Mouse (Mus musculus): ENCODE measurements around the gene Comtd1. TPM values are rescaled to one million over a fixed set of nuclear protein-coding genes. Genes with fewer than 3 reads are reported as not detected.

Gene Comtd1
- polyA plus RNA-seq, 1 experiment from 2014 or later: 39.0 TPM

GRCm38 (mm10) chr14:21854271-21854670, 5.5 kb upstream of the Comtd1 start:
- Histone ChIP-seq H3K27ac (ENCODE audit: low read length) (no peak overlapping the region), H3K4me3 (replicated peaks; ENCODE audit: low read length) (no peak overlapping the region), H3K9ac (ENCODE audit: low read length) (peak overlapping the region; percentile 54), H3K4me2 (ENCODE audit: low read depth, low read length) (peak overlapping the region; percentile 53; the same call in 1 of the 2 replicates), H3K27me3 (ENCODE audit: control insufficient read depth, insufficient read depth, low read length) (no peaks in the 10 kb centered on the region), H3K4me1 (ENCODE audit: control insufficient read depth, insufficient read depth, low read length) (peaks cover 16% of the 10 kb centered on the region; the same call in 1 of the 2 replicates), H3K36me3 (ENCODE audit: control insufficient read depth, insufficient read depth, low read length) (no peaks in the 10 kb centered on the region), H3K9me3 (replicated peaks; ENCODE audit: control insufficient read depth, low read length) (no peaks in the 10 kb centered on the region)
- 54% methylated on average over 9 of the region's 9 CpGs for WGBS
- ATAC-seq (ENCODE audit: insufficient read depth, low FRiP score): no peak; the same call in 1 of the 2 replicates

GRCm38 (mm10) chr14:21853456-21854109, 4.8 kb upstream of the Comtd1 start:
- Histone ChIP-seq H3K4me3 (replicated peaks; ENCODE audit: low read length) (peak overlapping the region; percentile 24), H3K9me3 (replicated peaks; ENCODE audit: control insufficient read depth, low read length) (no peaks in the 10 kb centered on the region), H3K9ac (ENCODE audit: low read length) (peak overlapping the region; percentile 54), H3K36me3 (ENCODE audit: control insufficient read depth, insufficient read depth, low read length) (no peaks in the 10 kb centered on the region), H3K4me1 (ENCODE audit: control insufficient read depth, insufficient read depth, low read length) (peaks cover 16% of the 10 kb centered on the region; the same call in 1 of the 2 replicates), H3K27ac (ENCODE audit: low read length) (no peak overlapping the region; the same call in 1 of the 2 replicates), H3K4me2 (ENCODE audit: low read depth, low read length) (peak overlapping the region; percentile 53), H3K27me3 (ENCODE audit: control insufficient read depth, insufficient read depth, low read length) (no peaks in the 10 kb centered on the region)
- 13% methylated on average over 17 of the region's 17 CpGs for WGBS
- ATAC-seq (ENCODE audit: insufficient read depth, low FRiP score): peak; percentile 0; the same call in 1 of the 2 replicates

- Histone ChIP-seq H3K9ac (ENCODE audit: low read length) (no peak overlapping the region), H3K27ac (ENCODE audit: low read length) (no peak overlapping the region), H3K4me3 (replicated peaks; ENCODE audit: low read length) (no peak overlapping the region), H3K9me3 (replicated peaks; ENCODE audit: control insufficient read depth, low read length) (no peaks in the 10 kb centered on the region), H3K4me1 (ENCODE audit: control insufficient read depth, insufficient read depth, low read length) (peaks cover 25% of the 10 kb centered on the region; the same call in 1 of the 2 replicates), H3K36me3 (ENCODE audit: control insufficient read depth, insufficient read depth, low read length) (no peaks in the 10 kb centered on the region), H3K27me3 (ENCODE audit: control insufficient read depth, insufficient read depth, low read length) (no peaks in the 10 kb centered on the region), H3K4me2 (ENCODE audit: low read depth, low read length) (no peak overlapping the region)
- ATAC-seq (ENCODE audit: insufficient read depth, low FRiP score): no peak
- WGBS: 63% methylated on average over 16 of the region's 16 CpGs
These were observed 3.4 kb upstream of the Comtd1 start for GRCm38 (mm10) chr14:21851996-21852791.

DNA sequence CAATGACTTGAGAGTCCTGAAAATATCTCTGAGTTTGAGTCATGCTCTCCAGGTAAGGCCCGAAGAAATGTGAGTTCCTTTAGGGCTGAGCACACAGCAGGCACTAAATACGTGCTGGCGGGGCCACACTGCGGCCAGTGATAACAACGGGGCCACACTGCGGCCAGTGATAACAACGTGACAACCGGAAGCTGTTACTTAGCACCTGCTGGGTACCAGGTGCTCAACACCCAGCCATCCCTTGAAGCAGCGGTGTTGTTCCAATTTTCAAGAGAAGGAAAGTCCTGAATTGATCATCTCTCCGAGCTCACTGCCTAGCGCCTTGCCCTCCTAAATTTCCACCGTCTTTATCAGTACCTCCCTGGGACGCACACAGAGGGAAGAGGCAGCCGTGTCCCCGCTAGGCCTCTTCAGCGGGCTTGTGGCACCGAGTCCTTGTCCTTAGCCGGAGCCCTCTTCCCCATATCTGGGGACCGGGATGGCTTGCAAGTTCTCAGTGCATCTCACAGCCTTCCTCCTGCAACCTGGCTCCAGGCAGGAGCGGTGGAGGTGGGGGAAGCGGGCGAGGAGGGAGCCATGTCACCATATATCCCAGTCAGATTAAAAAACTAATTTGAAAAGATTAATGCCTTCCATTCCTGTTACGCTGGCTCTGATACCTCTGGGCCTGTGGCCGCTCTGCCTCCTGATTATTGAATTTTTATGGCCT, 1.8 kb upstream of the Comtd1 start:
- ATAC-seq (ENCODE audit: insufficient read depth, low FRiP score): no peak
- Histone ChIP-seq H3K36me3 (ENCODE audit: control insufficient read depth, insufficient read depth, low read length) (0 out of 2 replicates have a peak, but pooled peaks cover 9% of the 10 kb centered on the region), H3K4me1 (ENCODE audit: control insufficient read depth, insufficient read depth, low read length) (peaks cover 32% of the 10 kb centered on the region; the same call in 1 of the 2 replicates), H3K9ac (ENCODE audit: low read length) (no peak overlapping the region), H3K27me3 (ENCODE audit: control insufficient read depth, insufficient read depth, low read length) (no peaks in the 10 kb centered on the region), H3K4me2 (ENCODE audit: low read depth, low read length) (no peak overlapping the region), H3K9me3 (replicated peaks; ENCODE audit: control insufficient read depth, low read length) (no peaks in the 10 kb centered on the region), H3K27ac (ENCODE audit: low read length) (no peak overlapping the region), H3K4me3 (replicated peaks; ENCODE audit: low read length) (no peak overlapping the region)
- 72% methylated on average over 24 of the region's 24 CpGs for WGBS

GRCm38 (mm10) chr14:21849524-21850418, 994 bp upstream of the Comtd1 start:
- Histone ChIP-seq H3K4me1 (ENCODE audit: control insufficient read depth, insufficient read depth, low read length) (peaks cover 32% of the 10 kb centered on the region; the same call in 1 of the 2 replicates), H3K9ac (ENCODE audit: low read length) (no peak overlapping the region), H3K36me3 (ENCODE audit: control insufficient read depth, insufficient read depth, low read length) (peaks cover 15% of the 10 kb centered on the region; the same call in 1 of the 2 replicates), H3K27ac (ENCODE audit: low read length) (no peak overlapping the region), H3K4me2 (ENCODE audit: low read depth, low read length) (no peak overlapping the region), H3K4me3 (replicated peaks; ENCODE audit: low read length) (no peak overlapping the region), H3K27me3 (ENCODE audit: control insufficient read depth, insufficient read depth, low read length) (no peaks in the 10 kb centered on the region), H3K9me3 (replicated peaks; ENCODE audit: control insufficient read depth, low read length) (no peaks in the 10 kb centered on the region)
- 80% methylated on average over 13 of the region's 13 CpGs for WGBS
- ATAC-seq (ENCODE audit: insufficient read depth, low FRiP score): no peak

- H3K4me2 ChIP-seq (ENCODE audit: low read depth, low read length): peak overlapping the region; percentile 100
- 1% methylated on average over 50 of the region's 50 CpGs for WGBS
- H3K9ac ChIP-seq (ENCODE audit: low read length): peak overlapping the region; percentile 82
- H3K27ac ChIP-seq (ENCODE audit: low read length): peak overlapping the region; percentile 81
- no peaks in the 10 kb centered on the region for H3K9me3 ChIP-seq (replicated peaks; ENCODE audit: control insufficient read depth, low read length)
- 0 out of 2 replicates have a peak, but pooled peaks cover 17% of the 10 kb centered on the region for H3K4me1 ChIP-seq (ENCODE audit: control insufficient read depth, insufficient read depth, low read length)
- peak; percentile 45 for ATAC-seq (ENCODE audit: insufficient read depth, low FRiP score)
- no peaks in the 10 kb centered on the region for H3K27me3 ChIP-seq (ENCODE audit: control insufficient read depth, insufficient read depth, low read length)
- peak overlapping the region; percentile 79 for H3K4me3 ChIP-seq (replicated peaks; ENCODE audit: low read length)
- H3K36me3 ChIP-seq (ENCODE audit: control insufficient read depth, insufficient read depth, low read length): peaks cover 24% of the 10 kb centered on the region
These were observed 1.2 kb downstream of the Comtd1 start for GRCm38 (mm10) chr14:21847381-21848165.

- H3K4me3 ChIP-seq (replicated peaks; ENCODE audit: low read length): peak overlapping the region; percentile 79
- ATAC-seq (ENCODE audit: insufficient read depth, low FRiP score): no peak
- no peaks in the 10 kb centered on the region for H3K27me3 ChIP-seq (ENCODE audit: control insufficient read depth, insufficient read depth, low read length)
- WGBS: 19% methylated on average over 10 of the region's 10 CpGs
- peak overlapping the region; percentile 81 for H3K27ac ChIP-seq (ENCODE audit: low read length)
- H3K9ac ChIP-seq (ENCODE audit: low read length): peak overlapping the region; percentile 82; the same call in 1 of the 2 replicates
- 0 out of 2 replicates have a peak, but pooled peaks cover 17% of the 10 kb centered on the region for H3K4me1 ChIP-seq (ENCODE audit: control insufficient read depth, insufficient read depth, low read length)
- H3K4me2 ChIP-seq (ENCODE audit: low read depth, low read length): peak overlapping the region; percentile 100
- H3K36me3 ChIP-seq (ENCODE audit: control insufficient read depth, insufficient read depth, low read length): peaks cover 26% of the 10 kb centered on the region
- no peaks in the 10 kb centered on the region for H3K9me3 ChIP-seq (replicated peaks; ENCODE audit: control insufficient read depth, low read length)
These were observed 1.9 kb downstream of the Comtd1 start for GRCm38 (mm10) chr14:21846827-21847380.
